Mouse (Mus musculus): ENCODE data around the gene Tomm40l. TPM values are rescaled to one million over a fixed set of nuclear protein-coding genes. Genes with fewer than 3 reads are reported as not detected.

Gene Tomm40l
- polyA plus RNA-seq (2015; fragmentation: Nextera tagmentation; extraction: Ambion mirVana), result 44.8 and 52.5 TPM in 2 replicates

- Histone ChIP-seq H3K4me1 (peaks cover 23% of the 10 kb centered on the region), H3K27me3 (replicated peaks) (no peaks in the 10 kb centered on the region), H3K4me2 (peak within 1 kb of the TSS; percentile 94), H3K27ac (replicated peaks) (peak within 1 kb of the TSS; percentile 92), H3K9me3 (no peaks in the 10 kb centered on the region), H3K9ac (peak within 1 kb of the TSS; percentile 89), H3K36me3 (peaks cover 32% of the 10 kb centered on the region), H3K4me3 (peak within 1 kb of the TSS; percentile 76)
- 1% methylated on average over 28 of the region's 28 CpGs for WGBS
- peak; percentile 92 for ATAC-seq (ENCODE audit: extremely low read depth, insufficient number of reproducible peaks, low FRiP score, low TSS enrichment)
Observed at GRCm38 (mm10) chr1:171222238-171223155, at the start of gene Tomm40l. Gene Tomm40l, minus strand, starts transcription at chr1:171222514.

- no peak for ATAC-seq (ENCODE audit: extremely low read depth, insufficient number of reproducible peaks, low FRiP score, low TSS enrichment)
- WGBS, result 80% methylated on average over 3 of the region's 3 CpGs
- peak overlapping the region; percentile 92 for H3K4me2 ChIP-seq
- H3K27ac ChIP-seq (replicated peaks), result no peak overlapping the region
- H3K9me3 ChIP-seq, result no peaks in the 10 kb centered on the region
- H3K27me3 ChIP-seq (replicated peaks), result no peaks in the 10 kb centered on the region
- H3K4me3 ChIP-seq, result peak overlapping the region; percentile 89
- peaks cover 55% of the 10 kb centered on the region for H3K36me3 ChIP-seq
- 0 out of 2 replicates have a peak overlapping the region, but pooled peaks have one; percentile 20 for H3K9ac ChIP-seq
- H3K4me1 ChIP-seq, result peaks cover 21% of the 10 kb centered on the region
Observed at GRCm38 (mm10) chr1:171272086-171272485, 49.8 kb upstream of the Tomm40l start.

- H3K4me2 ChIP-seq, result peak overlapping the region; percentile 92
- WGBS, result 66% methylated on average over 10 of the region's 10 CpGs
- H3K9ac ChIP-seq, result 0 out of 2 replicates have a peak overlapping the region, but pooled peaks have one; percentile 42
- no peaks in the 10 kb centered on the region for H3K9me3 ChIP-seq
- no peaks in the 10 kb centered on the region for H3K27me3 ChIP-seq (replicated peaks)
- ATAC-seq (ENCODE audit: extremely low read depth, insufficient number of reproducible peaks, low FRiP score, low TSS enrichment), result no peak
- H3K4me3 ChIP-seq, result peak overlapping the region; percentile 89
- H3K36me3 ChIP-seq, result peaks cover 50% of the 10 kb centered on the region
- H3K27ac ChIP-seq (replicated peaks), result no peak overlapping the region
- peaks cover 21% of the 10 kb centered on the region for H3K4me1 ChIP-seq
Observed at GRCm38 (mm10) chr1:171271622-171272021, 49.3 kb upstream of the Tomm40l start.

- Histone ChIP-seq H3K4me2 (peak overlapping the region; percentile 92), H3K9me3 (no peaks in the 10 kb centered on the region), H3K36me3 (peaks cover 46% of the 10 kb centered on the region), H3K4me1 (peaks cover 21% of the 10 kb centered on the region), H3K9ac (peak overlapping the region; percentile 92), H3K27me3 (replicated peaks) (no peaks in the 10 kb centered on the region), H3K27ac (replicated peaks) (peak overlapping the region; percentile 72; the same call in 1 of the 2 replicates), H3K4me3 (peak overlapping the region; percentile 89)
- ATAC-seq (ENCODE audit: extremely low read depth, insufficient number of reproducible peaks, low FRiP score, low TSS enrichment), result no peak
- 31% methylated on average over 9 of the region's 9 CpGs for WGBS
Observed at GRCm38 (mm10) chr1:171271196-171271595, 48.9 kb upstream of the Tomm40l start.

GRCm38 (mm10) chr1:171270573-171270900, 48.2 kb upstream of the Tomm40l start:
- peak; percentile 69 for ATAC-seq (ENCODE audit: extremely low read depth, insufficient number of reproducible peaks, low FRiP score, low TSS enrichment)
- H3K4me1 ChIP-seq, result peaks cover 21% of the 10 kb centered on the region
- H3K4me2 ChIP-seq, result peak overlapping the region; percentile 92
- under 1% methylated on average over 19 of the region's 19 CpGs for WGBS
- H3K36me3 ChIP-seq, result peaks cover 39% of the 10 kb centered on the region
- no peaks in the 10 kb centered on the region for H3K27me3 ChIP-seq (replicated peaks)
- peak overlapping the region; percentile 92 for H3K9ac ChIP-seq
- H3K9me3 ChIP-seq, result no peaks in the 10 kb centered on the region
- peak overlapping the region; percentile 89 for H3K4me3 ChIP-seq
- H3K27ac ChIP-seq (replicated peaks), result peak overlapping the region; percentile 72

GRCm38 (mm10) chr1:171269848-171270572, 47.7 kb upstream of the Tomm40l start, which contains the start of gene B4galt3:
Gene B4galt3, plus strand, starts transcription at chr1:171270328.
- peak within 1 kb of the TSS; percentile 92 for H3K4me2 ChIP-seq
- H3K27ac ChIP-seq (replicated peaks), result peak within 1 kb of the TSS; percentile 72
- peak within 1 kb of the TSS; percentile 89 for H3K4me3 ChIP-seq
- 3% methylated on average over 36 of the region's 36 CpGs for WGBS
- peak; percentile 93 for ATAC-seq (ENCODE audit: extremely low read depth, insufficient number of reproducible peaks, low FRiP score, low TSS enrichment)
- peaks cover 21% of the 10 kb centered on the region for H3K4me1 ChIP-seq
- H3K36me3 ChIP-seq, result peaks cover 34% of the 10 kb centered on the region
- no peaks in the 10 kb centered on the region for H3K27me3 ChIP-seq (replicated peaks)
- H3K9ac ChIP-seq, result peak within 1 kb of the TSS; percentile 92
- no peaks in the 10 kb centered on the region for H3K9me3 ChIP-seq

- no peak overlapping the region for H3K27ac ChIP-seq (replicated peaks)
- H3K27me3 ChIP-seq (replicated peaks), result no peaks in the 10 kb centered on the region
- 68% methylated on average over 1 of the region's 1 CpGs for WGBS
- peaks cover 27% of the 10 kb centered on the region for H3K4me1 ChIP-seq
- no peak for ATAC-seq (ENCODE audit: extremely low read depth, insufficient number of reproducible peaks, low FRiP score, low TSS enrichment)
- H3K9ac ChIP-seq, result no peak overlapping the region
- H3K9me3 ChIP-seq, result no peaks in the 10 kb centered on the region
- no peak overlapping the region for H3K4me3 ChIP-seq
- no peak overlapping the region for H3K4me2 ChIP-seq
- peaks cover 17% of the 10 kb centered on the region for H3K36me3 ChIP-seq
Observed at GRCm38 (mm10) chr1:171268341-171268740, 46.0 kb upstream of the Tomm40l start.

- H3K27ac ChIP-seq (replicated peaks), result peak overlapping the region; percentile 17; the same call in 1 of the 2 replicates
- WGBS, result 42% methylated on average over 4 of the region's 4 CpGs
- ATAC-seq (ENCODE audit: extremely low read depth, insufficient number of reproducible peaks, low FRiP score, low TSS enrichment), result no peak
- no peaks in the 10 kb centered on the region for H3K27me3 ChIP-seq (replicated peaks)
- no peak overlapping the region for H3K4me3 ChIP-seq
- H3K4me2 ChIP-seq, result no peak overlapping the region
- H3K4me1 ChIP-seq, result peaks cover 27% of the 10 kb centered on the region
- H3K36me3 ChIP-seq, result no peaks in the 10 kb centered on the region
- no peak overlapping the region; the same call in 1 of the 2 replicates for H3K9ac ChIP-seq
- no peaks in the 10 kb centered on the region for H3K9me3 ChIP-seq
Observed at GRCm38 (mm10) chr1:171265971-171266744, 43.8 kb upstream of the Tomm40l start.

GRCm38 (mm10) chr1:171263666-171264461, 41.5 kb upstream of the Tomm40l start:
- no peak for ATAC-seq (ENCODE audit: extremely low read depth, insufficient number of reproducible peaks, low FRiP score, low TSS enrichment)
- Histone ChIP-seq H3K9me3 (no peaks in the 10 kb centered on the region), H3K4me3 (no peak overlapping the region), H3K4me1 (peaks cover 16% of the 10 kb centered on the region), H3K27ac (replicated peaks) (peak overlapping the region; percentile 93), H3K4me2 (peak overlapping the region; percentile 67), H3K36me3 (no peaks in the 10 kb centered on the region), H3K27me3 (replicated peaks) (no peaks in the 10 kb centered on the region), H3K9ac (peak overlapping the region; percentile 6; the same call in 1 of the 2 replicates)
- WGBS, result 70% methylated on average over 3 of the region's 3 CpGs

- Histone ChIP-seq H3K27me3 (replicated peaks) (no peaks in the 10 kb centered on the region), H3K36me3 (no peaks in the 10 kb centered on the region), H3K9me3 (no peaks in the 10 kb centered on the region), H3K4me1 (peaks cover 16% of the 10 kb centered on the region), H3K4me2 (peak overlapping the region; percentile 67), H3K4me3 (peak overlapping the region; percentile 41), H3K27ac (replicated peaks) (peak overlapping the region; percentile 93), H3K9ac (peak overlapping the region; percentile 6; the same call in 1 of the 2 replicates)
- WGBS, result 0% methylated on average over 2 of the region's 2 CpGs
- ATAC-seq (ENCODE audit: extremely low read depth, insufficient number of reproducible peaks, low FRiP score, low TSS enrichment), result peak; percentile 68; the same call in 1 of the 2 replicates
Observed at GRCm38 (mm10) chr1:171263185-171263611, 40.9 kb upstream of the Tomm40l start.
